Mouse (Mus musculus): ENCODE results near the gene Slc6a13.

The Slc6a13 gene

GRCm38 (mm10) chr6:121376159-121376558 lies 76.1 kb downstream of the Slc6a13 start:
- DNase-seq (ENCODE audit: extremely low spot score, low spot score) = no peak

- DNase-seq (ENCODE audit: extremely low spot score, low spot score) = no peak
Observed at GRCm38 (mm10) chr6:121378256-121378655, 78.2 kb downstream of the Slc6a13 start.

DNA sequence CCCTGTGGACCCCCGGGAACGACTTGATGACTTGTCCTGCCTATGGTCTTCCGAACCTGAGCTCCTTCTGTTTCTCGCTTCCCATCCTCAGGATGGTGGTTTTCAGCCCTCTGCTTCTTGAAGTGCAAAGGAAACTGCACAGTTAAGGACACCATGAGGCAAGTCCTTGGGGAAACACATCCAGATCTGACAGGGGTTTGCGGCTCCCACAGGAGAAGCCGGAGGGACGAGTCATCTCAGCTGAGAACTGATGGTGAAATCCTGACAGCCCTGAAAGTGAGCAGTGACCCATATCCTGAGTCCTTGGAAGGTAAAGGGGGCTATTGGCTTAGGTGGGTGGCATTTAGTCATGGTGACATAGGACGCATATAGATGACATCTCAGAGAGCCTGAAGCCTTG lies 80.5 kb downstream of the Slc6a13 start:
- DNase-seq (ENCODE audit: extremely low spot score, low spot score) = no peak

DNA sequence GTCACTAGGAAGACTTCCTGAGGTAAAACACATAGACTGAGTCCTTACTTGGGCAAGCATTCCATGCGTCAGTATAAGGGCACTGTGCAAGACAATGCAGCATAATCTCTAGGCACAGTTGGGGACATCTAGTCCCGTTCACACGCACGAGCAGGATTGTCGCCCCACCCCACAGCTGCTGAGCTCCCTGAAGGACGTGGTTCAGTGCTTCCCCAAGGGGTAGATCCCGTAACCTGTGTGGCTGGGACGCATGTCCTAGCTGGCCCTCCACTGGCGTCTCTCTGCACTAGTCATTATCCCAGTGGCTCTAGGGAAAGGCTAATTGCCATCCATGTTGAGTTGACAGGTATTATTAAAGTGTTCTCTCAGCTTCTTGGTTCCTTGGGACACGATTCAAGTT lies 82.0 kb downstream of the Slc6a13 start:
- DNase-seq (ENCODE audit: extremely low spot score, low spot score) = no peak

- no peak for DNase-seq (ENCODE audit: extremely low spot score, low spot score)
Observed at GRCm38 (mm10) chr6:121385397-121385796, 85.4 kb downstream of the Slc6a13 start.
